Mouse (Mus musculus): ENCODE results near the gene Adgrg3. TPM values are rescaled to one million over a fixed set of nuclear protein-coding genes. Genes with fewer than 3 reads are reported as not detected.
A peak's percentile ranks its signal among the peaks of the same experiment; 100 is the strongest.

Gene Adgrg3
- polyA plus RNA-seq, 1 experiment: not detected

GRCm38 (mm10) chr8:94999004-94999403 is 18.5 kb upstream of the Adgrg3 start:
- H3K27ac ChIP-seq (replicated peaks; ENCODE audit: low read depth, low read length): peak overlapping the region; percentile 100
- H3K4me1 ChIP-seq (ENCODE audit: control insufficient read depth, insufficient read depth, insufficient read length, low read length): peaks cover 39% of the 10 kb centered on the region
- H3K4me3 ChIP-seq (ENCODE audit: insufficient read depth, low read depth, low read length): peak overlapping the region; percentile 26

GRCm38 (mm10) chr8:94999956-95000355 is 17.5 kb upstream of the Adgrg3 start:
- Histone ChIP-seq H3K4me1 (ENCODE audit: control insufficient read depth, insufficient read depth, insufficient read length, low read length) (peaks cover 34% of the 10 kb centered on the region), H3K27ac (replicated peaks; ENCODE audit: low read depth, low read length) (peak overlapping the region; percentile 100), H3K4me3 (ENCODE audit: insufficient read depth, low read depth, low read length) (peak overlapping the region; percentile 26)

GRCm38 (mm10) chr8:95000684-95001083 is 16.8 kb upstream of the Adgrg3 start:
- peak overlapping the region; percentile 98 for H3K27ac ChIP-seq (replicated peaks; ENCODE audit: low read depth, low read length)
- H3K4me1 ChIP-seq (ENCODE audit: control insufficient read depth, insufficient read depth, insufficient read length, low read length): peaks cover 32% of the 10 kb centered on the region
- H3K4me3 ChIP-seq (ENCODE audit: insufficient read depth, low read depth, low read length): peak overlapping the region; percentile 12; the same call in 1 of the 2 replicates

GRCm38 (mm10) chr8:95001165-95001564 is 16.3 kb upstream of the Adgrg3 start:
- H3K4me3 ChIP-seq (ENCODE audit: insufficient read depth, low read depth, low read length): 0 out of 2 replicates have a peak overlapping the region, but pooled peaks have one; percentile 12
- peak overlapping the region; percentile 98 for H3K27ac ChIP-seq (replicated peaks; ENCODE audit: low read depth, low read length)
- peaks cover 28% of the 10 kb centered on the region for H3K4me1 ChIP-seq (ENCODE audit: control insufficient read depth, insufficient read depth, insufficient read length, low read length)

GRCm38 (mm10) chr8:95001655-95002054 is 15.8 kb upstream of the Adgrg3 start:
- Histone ChIP-seq H3K4me1 (ENCODE audit: control insufficient read depth, insufficient read depth, insufficient read length, low read length) (peaks cover 24% of the 10 kb centered on the region), H3K4me3 (ENCODE audit: insufficient read depth, low read depth, low read length) (0 out of 2 replicates have a peak overlapping the region, but pooled peaks have one; percentile 4), H3K27ac (replicated peaks; ENCODE audit: low read depth, low read length) (peak overlapping the region; percentile 98)

- H3K4me1 ChIP-seq (ENCODE audit: control insufficient read depth, insufficient read depth, insufficient read length, low read length): peaks cover 19% of the 10 kb centered on the region
- peak overlapping the region; percentile 58; the same call in 1 of the 2 replicates for H3K27ac ChIP-seq (replicated peaks; ENCODE audit: low read depth, low read length)
- no peak overlapping the region for H3K4me3 ChIP-seq (ENCODE audit: insufficient read depth, low read depth, low read length)
Observed at GRCm38 (mm10) chr8:95002089-95002655, 15.3 kb upstream of the Adgrg3 start.

- no peak overlapping the region for H3K27ac ChIP-seq (replicated peaks; ENCODE audit: low read depth, low read length)
- no peak overlapping the region for H3K4me3 ChIP-seq (ENCODE audit: insufficient read depth, low read depth, low read length)
- no peaks in the 10 kb centered on the region for H3K4me1 ChIP-seq (ENCODE audit: control insufficient read depth, insufficient read depth, insufficient read length, low read length)
Observed at GRCm38 (mm10) chr8:95012442-95012919, 5.0 kb upstream of the Adgrg3 start.

GRCm38 (mm10) chr8:95015866-95016265 is 1.6 kb upstream of the Adgrg3 start:
- Histone ChIP-seq H3K4me3 (ENCODE audit: insufficient read depth, low read depth, low read length) (no peak overlapping the region), H3K27ac (replicated peaks; ENCODE audit: low read depth, low read length) (no peak overlapping the region), H3K4me1 (ENCODE audit: control insufficient read depth, insufficient read depth, insufficient read length, low read length) (no peaks in the 10 kb centered on the region; the same call in 1 of the 2 replicates)

GRCm38 (mm10) chr8:95016684-95017083 is 808 bp upstream of the Adgrg3 start:
- H3K27ac ChIP-seq (replicated peaks; ENCODE audit: low read depth, low read length): no peak overlapping the region
- no peak overlapping the region for H3K4me3 ChIP-seq (ENCODE audit: insufficient read depth, low read depth, low read length)

GRCm38 (mm10) chr8:95017969-95018635 is 610 bp downstream of the Adgrg3 start:
- H3K4me3 ChIP-seq (ENCODE audit: insufficient read depth, low read depth, low read length): no peak overlapping the region

More at GRCm38 (mm10) chr8:95016684-95017083, 808 bp upstream of the Adgrg3 start:
- H3K4me1 ChIP-seq (ENCODE audit: control insufficient read depth, insufficient read depth, insufficient read length, low read length): no peaks in the 10 kb centered on the region; the same call in 1 of the 2 replicates

GRCm38 (mm10) chr8:95020293-95020777 is 2.8 kb downstream of the Adgrg3 start:
- Histone ChIP-seq H3K4me1 (ENCODE audit: control insufficient read depth, insufficient read depth, insufficient read length, low read length) (no peaks in the 10 kb centered on the region; the same call in 1 of the 2 replicates), H3K4me3 (ENCODE audit: insufficient read depth, low read depth, low read length) (peak overlapping the region; percentile 56), H3K27ac (replicated peaks; ENCODE audit: low read depth, low read length) (peak overlapping the region; percentile 83)

More at GRCm38 (mm10) chr8:95017969-95018635, 610 bp downstream of the Adgrg3 start:
- Histone ChIP-seq H3K4me1 (ENCODE audit: control insufficient read depth, insufficient read depth, insufficient read length, low read length) (no peaks in the 10 kb centered on the region; the same call in 1 of the 2 replicates), H3K27ac (replicated peaks; ENCODE audit: low read depth, low read length) (no peak overlapping the region)

- Histone ChIP-seq H3K4me1 (ENCODE audit: control insufficient read depth, insufficient read depth, insufficient read length, low read length) (no peaks in the 10 kb centered on the region; the same call in 1 of the 2 replicates), H3K4me3 (ENCODE audit: insufficient read depth, low read depth, low read length) (peak overlapping the region; percentile 23), H3K27ac (replicated peaks; ENCODE audit: low read depth, low read length) (peak overlapping the region; percentile 41)
Observed at GRCm38 (mm10) chr8:95020821-95021220, 3.3 kb downstream of the Adgrg3 start.

- Histone ChIP-seq H3K4me3 (ENCODE audit: insufficient read depth, low read depth, low read length) (no peak overlapping the region), H3K4me1 (ENCODE audit: control insufficient read depth, insufficient read depth, insufficient read length, low read length) (no peaks in the 10 kb centered on the region; the same call in 1 of the 2 replicates), H3K27ac (replicated peaks; ENCODE audit: low read depth, low read length) (no peak overlapping the region)
Observed at GRCm38 (mm10) chr8:95023201-95023600, 5.7 kb downstream of the Adgrg3 start.

- Histone ChIP-seq H3K4me3 (ENCODE audit: insufficient read depth, low read depth, low read length) (no peak overlapping the region), H3K4me1 (ENCODE audit: control insufficient read depth, insufficient read depth, insufficient read length, low read length) (no peaks in the 10 kb centered on the region; the same call in 1 of the 2 replicates), H3K27ac (replicated peaks; ENCODE audit: low read depth, low read length) (no peak overlapping the region)
Observed at GRCm38 (mm10) chr8:95024387-95024786, 6.9 kb downstream of the Adgrg3 start.

- H3K27ac ChIP-seq (replicated peaks; ENCODE audit: low read depth, low read length): no peak overlapping the region
- H3K4me3 ChIP-seq (ENCODE audit: insufficient read depth, low read depth, low read length): no peak overlapping the region
- no peaks in the 10 kb centered on the region; the same call in 1 of the 2 replicates for H3K4me1 ChIP-seq (ENCODE audit: control insufficient read depth, insufficient read depth, insufficient read length, low read length)
Observed at GRCm38 (mm10) chr8:95025421-95025820, 7.9 kb downstream of the Adgrg3 start.
